Comparison of ENCODE assay signal across 8 mouse cellular contexts in the genomic region with DNA sequence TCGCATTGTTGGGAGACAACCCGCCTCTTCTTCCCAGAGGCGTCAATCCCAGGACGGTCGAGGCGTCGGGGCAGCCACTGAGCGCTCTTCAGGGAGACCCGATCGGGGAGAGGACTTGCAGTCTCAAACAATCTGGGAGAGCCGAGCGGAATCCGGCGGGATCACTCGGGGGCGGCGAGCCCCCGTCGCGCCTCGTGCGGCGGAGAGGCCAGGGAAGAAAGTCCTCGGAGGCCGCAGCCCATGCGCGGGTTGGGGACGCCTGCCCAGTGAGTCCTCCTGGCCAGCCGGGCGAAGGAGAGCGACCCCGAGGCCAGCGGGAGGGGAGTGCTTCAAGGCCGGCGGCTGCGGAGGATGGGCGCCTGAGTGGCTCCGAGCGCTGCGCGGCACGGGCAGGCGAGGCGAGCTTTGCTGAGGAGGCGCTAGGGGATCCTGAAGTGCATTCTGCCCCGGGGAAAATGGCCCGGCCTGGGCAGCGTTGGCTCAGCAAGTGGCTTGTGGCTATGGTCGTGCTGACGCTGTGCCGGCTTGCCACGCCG. TPM values are rescaled to one million over a fixed set of nuclear protein-coding genes. Genes with fewer than 3 reads are reported as not detected.
DNase-seq lines count a peak whose midpoint lies in the region; ATAC-seq lines count a peak whose summit lies in the region.

No protein-coding gene starts in this region.

- H3K9ac ChIP-seq in embryonic facial prominence, embryonic 14.5 days (ENCODE audit: low read depth, low read length) = peak overlapping the region; percentile 86
- peak overlapping the region; percentile 88 for H3K9ac ChIP-seq in hindbrain, embryonic 11.5 days (ENCODE audit: low read depth, low read length)
- H3K9ac ChIP-seq in liver, embryonic 12.5 days = peak overlapping the region; percentile 58
- H3K9ac ChIP-seq in neural tube, embryonic 14.5 days (replicated peaks; ENCODE audit: low read depth, low read length) = peak overlapping the region; percentile 74

- 27% methylated on average over 28 of the region's 53 CpGs for WGBS in embryonic facial prominence, embryonic 14.5 days
- 19% methylated on average over 36 of the region's 53 CpGs for WGBS in hindbrain, embryonic 11.5 days
- WGBS in liver, embryonic 12.5 days (ENCODE audit: insufficient replicate concordance) = 17% methylated on average over 50 of the region's 53 CpGs
- 16% methylated on average over 39 of the region's 53 CpGs for WGBS in neural tube, embryonic 14.5 days

- peaks cover 10% of the 10 kb centered on the region; the same call in 1 of the 2 replicates for H3K4me1 ChIP-seq in embryonic facial prominence, embryonic 14.5 days (ENCODE audit: control insufficient read depth, insufficient read depth, low read length)
- peaks cover 3% of the 10 kb centered on the region; the same call in 1 of the 2 replicates for H3K4me1 ChIP-seq in hindbrain, embryonic 11.5 days (replicated peaks; ENCODE audit: control insufficient read depth, insufficient read depth, low read length)
- H3K4me1 ChIP-seq in liver, embryonic 12.5 days = 0 out of 2 replicates have a peak, but pooled peaks cover 22% of the 10 kb centered on the region
- H3K4me1 ChIP-seq in neural tube, embryonic 14.5 days (ENCODE audit: control insufficient read depth, insufficient read depth, low read length) = peaks cover 16% of the 10 kb centered on the region; the same call in 1 of the 2 replicates

- intact Hi-C loops in left cerebral cortex, postnatal 25 days (cut with DNase I) = loop anchor here (1.0 to 10.0 kb wide), 4 partner anchors 61 to 678 kb away; no protein-coding TSS in a partner anchor

- no peaks in the 10 kb centered on the region; the same call in none of the 2 replicates for H3K27me3 ChIP-seq in embryonic facial prominence, embryonic 14.5 days (replicated peaks; ENCODE audit: control insufficient read depth, insufficient read depth, low read length)
- H3K27me3 ChIP-seq in hindbrain, embryonic 11.5 days (ENCODE audit: control insufficient read depth, insufficient read depth, low read length) = no peaks in the 10 kb centered on the region; the same call in 1 of the 2 replicates
- H3K27me3 ChIP-seq in liver, embryonic 12.5 days (replicated peaks) = peaks cover 69% of the 10 kb centered on the region
- H3K27me3 ChIP-seq in neural tube, embryonic 14.5 days (ENCODE audit: control insufficient read depth, insufficient read depth, low read length) = no peaks in the 10 kb centered on the region

- H3K36me3 ChIP-seq in embryonic facial prominence, embryonic 14.5 days (ENCODE audit: control insufficient read depth, insufficient read depth, low read length) = no peaks in the 10 kb centered on the region
- no peaks in the 10 kb centered on the region for H3K36me3 ChIP-seq in hindbrain, embryonic 11.5 days (ENCODE audit: control insufficient read depth, insufficient read depth, low read length)
- H3K36me3 ChIP-seq in liver, embryonic 12.5 days = no peaks in the 10 kb centered on the region
- no peaks in the 10 kb centered on the region for H3K36me3 ChIP-seq in neural tube, embryonic 14.5 days (ENCODE audit: control insufficient read depth, insufficient read depth, low read length)

- DNase-seq in left cerebral cortex, postnatal 25 days (ENCODE audit: low spot score in 2 of 2) = peak; percentile 12 to 19
- no peak for DNase-seq in left cerebral cortex, adult 9 months (ENCODE audit: low spot score in 2 of 2)
- DNase-seq in T-cell, adult 2 months (ENCODE audit: low spot score) = peak; percentile 8
- DNase-seq in embryonic facial prominence, embryonic 14.5 days (ENCODE audit: low spot score) = no peak
- peak; percentile 45 for DNase-seq in hindbrain, embryonic 11.5 days (ENCODE audit: low spot score)
- no peak for DNase-seq in left cerebral cortex, adult 8-10 months (ENCODE audit: low spot score in 2 of 2)

- peak overlapping the region; percentile 66 for H3K4me2 ChIP-seq in embryonic facial prominence, embryonic 14.5 days (ENCODE audit: low read depth, low read length)
- H3K4me2 ChIP-seq in hindbrain, embryonic 11.5 days (replicated peaks; ENCODE audit: low read depth, low read length) = peak overlapping the region; percentile 70
- peak overlapping the region; percentile 73 for H3K4me2 ChIP-seq in liver, embryonic 12.5 days
- H3K4me2 ChIP-seq in neural tube, embryonic 14.5 days (ENCODE audit: low read depth, low read length) = peak overlapping the region; percentile 66

- ATAC-seq in embryonic facial prominence, embryonic 14.5 days (ENCODE audit: low read depth) = peak; percentile 0
- peak; percentile 0; the same call in 1 of the 2 replicates for ATAC-seq in hindbrain, embryonic 11.5 days (ENCODE audit: low FRiP score)
- ATAC-seq in liver, embryonic 12.5 days = no peak
- peak; percentile 4 for ATAC-seq in neural tube, embryonic 14.5 days (ENCODE audit: low read depth)

- H3K27ac ChIP-seq in embryonic facial prominence, embryonic 14.5 days (replicated peaks; ENCODE audit: low read depth, low read length) = peak overlapping the region; percentile 83
- H3K27ac ChIP-seq in hindbrain, embryonic 11.5 days (ENCODE audit: low read depth, low read length) = peak overlapping the region; percentile 79
- H3K27ac ChIP-seq in liver, embryonic 12.5 days = peak overlapping the region; percentile 30; the same call in 1 of the 2 replicates
- H3K27ac ChIP-seq in neural tube, embryonic 14.5 days (ENCODE audit: low read depth, low read length) = peak overlapping the region; percentile 67

- peak overlapping the region; percentile 65 for H3K4me3 ChIP-seq in embryonic facial prominence, embryonic 14.5 days (ENCODE audit: low read depth, low read length)
- H3K4me3 ChIP-seq in hindbrain, embryonic 11.5 days (ENCODE audit: low read depth, low read length) = peak overlapping the region; percentile 72
- peak overlapping the region; percentile 57 for H3K4me3 ChIP-seq in liver, embryonic 12.5 days
- peak overlapping the region; percentile 60 for H3K4me3 ChIP-seq in neural tube, embryonic 14.5 days (ENCODE audit: low read depth, low read length)

- no peaks in the 10 kb centered on the region for H3K9me3 ChIP-seq in embryonic facial prominence, embryonic 14.5 days (ENCODE audit: control insufficient read depth, low read length)
- H3K9me3 ChIP-seq in hindbrain, embryonic 11.5 days (ENCODE audit: control insufficient read depth, low read length) = no peaks in the 10 kb centered on the region
- H3K9me3 ChIP-seq in liver, embryonic 12.5 days (replicated peaks) = no peaks in the 10 kb centered on the region
- H3K9me3 ChIP-seq in neural tube, embryonic 14.5 days (ENCODE audit: control insufficient read depth, low read length) = no peaks in the 10 kb centered on the region

RNA-seq across cellular contexts. Expression of a gene that starts 0.6 kb away (rescaled TPM):
- total RNA-seq in left cerebral cortex, postnatal 25 days (2021) = 10 to 100 TPM; 12.8 to 19.3 TPM
- 36.7 and 41.4 TPM in 2 replicates for polyA plus RNA-seq in embryonic facial prominence, embryonic 14.5 days (2014; fragmentation: Nextera tagmentation; extraction: Ambion mirVana)
- polyA plus RNA-seq in hindbrain, embryonic 11.5 days (2014; fragmentation: Nextera tagmentation; extraction: Ambion mirVana) = 35.5 and 37.8 TPM in 2 replicates
- 9.7 and 10.4 TPM in 2 replicates for polyA plus RNA-seq in liver, embryonic 12.5 days (2016; fragmentation: Nextera tagmentation; extraction: Ambion mirVana)
- polyA plus RNA-seq in neural tube, embryonic 14.5 days (2014; fragmentation: Nextera tagmentation; extraction: Ambion mirVana) = 10.1 and 21.5 TPM in 2 replicates
- total RNA-seq in left cerebral cortex, adult 8-10 months (2022) = 10 to 100 TPM; 10.8 to 17.6 (median 15.2) TPM

Comparison
In these comparisons a context has a peak if more than half of its experiments do, and no peak if none do; other contexts are left out.
1. DNase-seq: peak in left cerebral cortex, postnatal 25 days (2 of 2), T-cell, adult 2 months (single experiment) and hindbrain, embryonic 11.5 days (single experiment); none in left cerebral cortex, adult 9 months (0 of 2), embryonic facial prominence, embryonic 14.5 days (single experiment) and left cerebral cortex, adult 8-10 months (0 of 2).
2. H3K27ac ChIP-seq: peak in every context shown above with its lines; median percentile 83 in embryonic facial prominence, embryonic 14.5 days; 79 in hindbrain, embryonic 11.5 days; 67 in neural tube, embryonic 14.5 days; 30 in liver, embryonic 12.5 days.
3. Peak in every context shown above with its lines, with median percentiles within 50 percentile points of each other: H3K4me2 ChIP-seq, H3K4me3 ChIP-seq and H3K9ac ChIP-seq.